Mouse (Mus musculus): ENCODE measurements around the gene Tor2a. TPM values are rescaled to one million over a fixed set of nuclear protein-coding genes. Genes with fewer than 3 reads are reported as not detected.

The Tor2a gene
- total and polyA plus RNA-seq, 3 experiments = 54.7 to 62.2 TPM; not detected in 1

DNA sequence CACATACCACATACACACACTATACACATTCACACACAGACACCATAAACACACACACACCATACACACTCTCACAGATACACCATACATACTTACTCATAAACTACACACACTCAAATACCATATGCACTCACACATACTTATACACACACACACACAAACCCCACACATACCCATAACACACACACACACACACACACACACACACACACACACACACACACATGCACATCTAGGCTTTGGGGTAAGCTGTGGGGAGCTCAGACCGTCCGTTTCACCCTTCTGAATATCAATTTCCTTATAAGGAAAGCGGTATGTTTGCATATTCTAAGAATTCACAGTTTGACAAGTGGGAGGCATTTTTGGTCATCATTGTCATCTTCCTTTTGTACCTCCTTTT lies 34.5 kb upstream of the Tor2a start:
- Histone ChIP-seq H3K36me3 (ENCODE audit: control insufficient read depth in 1 of 2, insufficient read depth in 2 of 2, low read length in 2 of 2) (no peaks in the 10 kb centered on the region; a peak in 1 of 4 replicates), H3K9ac (ENCODE audit: control insufficient read depth, low read depth, low read length, poor library complexity, severe bottlenecking) (no peak overlapping the region), H3K27me3 (ENCODE audit: control insufficient read depth in 1 of 2, insufficient read depth in 2 of 2, low read length in 2 of 2) (no peaks in the 10 kb centered on the region), H3K27ac (ENCODE audit: control insufficient read depth, low read depth, low read length) (no peak overlapping the region), H3K4me3 (ENCODE audit: control insufficient read depth in 1 of 2, insufficient read depth in 1 of 2, low read depth in 2 of 2, low read length in 2 of 2) (no peak overlapping the region), H3K9me3 (replicated peaks; ENCODE audit: insufficient read depth, low read length) (no peaks in the 10 kb centered on the region), H3K79me2 (ENCODE audit: control insufficient read depth, insufficient read depth, low read length, poor library complexity) (no peaks in the 10 kb centered on the region), H3K4me1 (ENCODE audit: control insufficient read depth in 1 of 2, insufficient read depth in 2 of 2, low read length in 2 of 2) (peaks cover 0 to 8% of the 10 kb centered on the region in 2 experiments; a peak in 1 of 4 replicates)
- TF ChIP-seq RAD21 (IDR thresholded peaks at IDR 0.05; ENCODE audit: low read depth, low read length) = no peak
- TF ChIP-seq UBTF (IDR thresholded peaks at IDR 0.05; ENCODE audit: borderline replicate concordance, insufficient read depth, low read depth, low read length) = no peak
- TF ChIP-seq BHLHE40 (IDR thresholded peaks at IDR 0.05; ENCODE audit: borderline replicate concordance, low read depth, low read length) = no peak
- no peak for TF ChIP-seq POLR2AphosphoS2 (IDR thresholded peaks at IDR 0.05; ENCODE audit: low read length)
- TF ChIP-seq HCFC1 (IDR thresholded peaks at IDR 0.05; ENCODE audit: low read depth, low read length) = no peak
- no peak for TF ChIP-seq ELF1 (IDR thresholded peaks at IDR 0.05; ENCODE audit: low read depth, low read length)
- TF ChIP-seq SIN3A (IDR thresholded peaks at IDR 0.05; ENCODE audit: low read length) = no peak
- no peak for TF ChIP-seq MAZ (IDR thresholded peaks at IDR 0.05; ENCODE audit: low read depth, low read length)
- no peak for TF ChIP-seq KAT2A (conservative IDR thresholded peaks at IDR 0.05; ENCODE audit: low read depth, low read length)
- TF ChIP-seq GABPA (IDR thresholded peaks at IDR 0.05; ENCODE audit: low read depth, low read length) = no peak
- no peak for TF ChIP-seq GATA1 (IDR thresholded peaks at IDR 0.05; ENCODE audit: low read depth, low read length)
- TF ChIP-seq USF1 (IDR thresholded peaks at IDR 0.05; ENCODE audit: low read depth, low read length) = no peak
- no peak for TF ChIP-seq TAL1 (IDR thresholded peaks at IDR 0.05; ENCODE audit: low read length)
- DNase-seq (ENCODE audit: low read depth, low spot score) = no peak

GRCm38 (mm10) chr2:32724149-32724548 lies 32.9 kb upstream of the Tor2a start:
- H3K36me3 ChIP-seq (ENCODE audit: control insufficient read depth in 1 of 2, insufficient read depth in 2 of 2, low read length in 2 of 2) = no peaks in the 10 kb centered on the region; a peak in 1 of 4 replicates
- DNase-seq (ENCODE audit: low read depth, low spot score) = no peak
- H3K27me3 ChIP-seq (ENCODE audit: control insufficient read depth in 1 of 2, insufficient read depth in 2 of 2, low read length in 2 of 2) = no peaks in the 10 kb centered on the region
- no peaks in the 10 kb centered on the region for H3K9me3 ChIP-seq (replicated peaks; ENCODE audit: insufficient read depth, low read length)
- TF ChIP-seq RAD21 (IDR thresholded peaks at IDR 0.05; ENCODE audit: low read depth, low read length) (no peak), EP300 (IDR thresholded peaks at IDR 0.05; ENCODE audit: low read depth in 1 of 2, low read length in 2 of 2) (no peak), HCFC1 (IDR thresholded peaks at IDR 0.05; ENCODE audit: low read depth, low read length) (no peak), MAFK (IDR thresholded peaks at IDR 0.05; ENCODE audit: borderline replicate concordance, low read depth, low read length) (no peak), POLR2A (IDR thresholded peaks at IDR 0.05; ENCODE audit: control insufficient read depth in 1 of 2, insufficient read depth in 1 of 2, low read depth in 1 of 2, low read length in 2 of 2, poor library complexity in 1 of 2) (no peak), POLR2AphosphoS5 (IDR thresholded peaks at IDR 0.05; ENCODE audit: borderline replicate concordance, low read depth, low read length) (no peak), NELFE (IDR thresholded peaks at IDR 0.05; ENCODE audit: low read depth, low read length) (no peak), ZC3H11A (IDR thresholded peaks at IDR 0.05; ENCODE audit: low read depth, low read length) (no peak), POLR2AphosphoS2 (IDR thresholded peaks at IDR 0.05; ENCODE audit: low read length) (no peak), ZKSCAN1 (IDR thresholded peaks at IDR 0.05; ENCODE audit: low read depth, low read length) (no peak), GABPA (IDR thresholded peaks at IDR 0.05; ENCODE audit: low read depth, low read length) (no peak)
- no peak overlapping the region for H3K27ac ChIP-seq (ENCODE audit: control insufficient read depth, low read depth, low read length)
- no peaks in the 10 kb centered on the region for H3K79me2 ChIP-seq (ENCODE audit: control insufficient read depth, insufficient read depth, low read length, poor library complexity)
- H3K4me3 ChIP-seq (ENCODE audit: control insufficient read depth in 1 of 2, insufficient read depth in 1 of 2, low read depth in 2 of 2, low read length in 2 of 2) = no peak overlapping the region
- peaks cover 0 to 8% of the 10 kb centered on the region in 2 experiments; a peak in 1 of 4 replicates for H3K4me1 ChIP-seq (ENCODE audit: control insufficient read depth in 1 of 2, insufficient read depth in 2 of 2, low read length in 2 of 2)
- H3K9ac ChIP-seq (ENCODE audit: control insufficient read depth, low read depth, low read length, poor library complexity, severe bottlenecking) = no peak overlapping the region
